ENCODE assay signal across 10 mouse cellular contexts in the genomic region with DNA sequence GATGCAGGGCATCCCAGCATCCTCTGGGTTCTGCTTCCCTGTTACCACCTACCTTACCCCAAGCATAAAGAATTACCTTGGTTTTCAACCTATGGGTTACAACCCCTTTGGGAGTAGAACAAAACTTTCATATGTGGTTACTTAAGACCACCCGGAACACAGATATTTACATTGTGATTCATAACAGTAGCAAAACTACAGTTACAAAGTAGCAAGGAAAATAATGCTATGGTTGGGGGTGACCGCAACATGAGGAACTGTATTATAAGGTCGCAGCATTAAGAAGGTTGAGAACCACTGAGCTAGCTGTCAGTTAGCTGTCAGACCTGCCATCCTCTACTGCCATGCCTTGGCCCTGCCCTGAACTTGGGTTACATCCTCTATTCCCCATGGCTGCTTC. TPM values are rescaled to one million over a fixed set of nuclear protein-coding genes. Genes with fewer than 3 reads are reported as not detected.
DNase-seq lines count a peak whose midpoint lies in the region; ATAC-seq and TF ChIP-seq lines count a peak whose summit lies in the region.
"Had no signal": no experiment of that assay in that cellular context is flagged by ENCODE, and none has a peak within 500 bp of the region (broad histone marks: within the 10 kb centered on the region; RNA-seq: fewer than 3 reads in every experiment).

No protein-coding gene starts in this region.

- peaks cover 54% of the 10 kb centered on the region for H3K4me1 ChIP-seq in forebrain, embryonic 10.5 days
- peaks cover 19% of the 10 kb centered on the region for H3K4me1 ChIP-seq in forebrain, embryonic 11.5 days (replicated peaks; ENCODE audit: control insufficient read depth, insufficient read depth, low read length)
- peaks cover 26% of the 10 kb centered on the region for H3K4me1 ChIP-seq in lung, embryonic 14.5 days (ENCODE audit: insufficient read depth)
- peaks cover 55% of the 10 kb centered on the region for H3K4me1 ChIP-seq in hindbrain, embryonic 14.5 days (replicated peaks; ENCODE audit: control insufficient read depth, insufficient read depth, low read length)
- peaks cover 87% of the 10 kb centered on the region for H3K4me1 ChIP-seq in neural tube, embryonic 13.5 days (replicated peaks)

- no peak overlapping the region for H3K9ac ChIP-seq in forebrain, embryonic 11.5 days (ENCODE audit: low read length)
- no peak overlapping the region for H3K9ac ChIP-seq in lung, embryonic 14.5 days
- H3K9ac ChIP-seq in hindbrain, embryonic 14.5 days = no peak overlapping the region
- peak overlapping the region; percentile 90 for H3K9ac ChIP-seq in neural tube, embryonic 13.5 days

- TF ChIP-seq CTCF in lung, embryonic 14.5 days (IDR thresholded peaks at IDR 0.05; ENCODE audit: low read depth) = no peak

- 96% methylated on average over 3 of the region's 3 CpGs for WGBS in forebrain, embryonic 10.5 days
- 94% methylated on average over 3 of the region's 3 CpGs for WGBS in forebrain, embryonic 11.5 days
- WGBS in lung, embryonic 14.5 days = 92% methylated on average over 3 of the region's 3 CpGs
- WGBS in hindbrain, embryonic 14.5 days = 97% methylated on average over 3 of the region's 3 CpGs
- WGBS in neural tube, embryonic 13.5 days = 95% methylated on average over 3 of the region's 3 CpGs

- no peak overlapping the region for H3K27ac ChIP-seq in forebrain, embryonic 10.5 days
- H3K27ac ChIP-seq in forebrain, embryonic 11.5 days (ENCODE audit: low read depth, low read length) = no peak overlapping the region
- H3K27ac ChIP-seq in lung, embryonic 14.5 days (ENCODE audit: low read depth) = no peak overlapping the region
- no peak overlapping the region for H3K27ac ChIP-seq in hindbrain, embryonic 14.5 days
- no peak overlapping the region for H3K27ac ChIP-seq in neural tube, embryonic 13.5 days (replicated peaks)

- peak overlapping the region; percentile 84; the same call in 1 of the 2 replicates for H3K4me3 ChIP-seq in forebrain, embryonic 10.5 days
- H3K4me3 ChIP-seq in forebrain, embryonic 11.5 days (ENCODE audit: low read depth, low read length) = no peak overlapping the region
- H3K4me3 ChIP-seq in lung, embryonic 14.5 days (ENCODE audit: low read depth, low read length) = no peak overlapping the region
- peak overlapping the region; percentile 93; the same call in 1 of the 2 replicates for H3K4me3 ChIP-seq in hindbrain, embryonic 14.5 days (replicated peaks; ENCODE audit: low read length)
- peak overlapping the region; percentile 81; the same call in 1 of the 2 replicates for H3K4me3 ChIP-seq in neural tube, embryonic 13.5 days

- peaks cover 45% of the 10 kb centered on the region for H3K36me3 ChIP-seq in forebrain, embryonic 10.5 days (replicated peaks)
- peaks cover 7% of the 10 kb centered on the region; the same call in 1 of the 2 replicates for H3K36me3 ChIP-seq in forebrain, embryonic 11.5 days (ENCODE audit: control insufficient read depth, insufficient read depth, low read length)
- H3K36me3 ChIP-seq in lung, embryonic 14.5 days (ENCODE audit: insufficient read depth) = peaks cover 29% of the 10 kb centered on the region
- peaks cover 28% of the 10 kb centered on the region for H3K36me3 ChIP-seq in hindbrain, embryonic 14.5 days (replicated peaks; ENCODE audit: control insufficient read depth, insufficient read depth)
- H3K36me3 ChIP-seq in neural tube, embryonic 13.5 days = peaks cover 25% of the 10 kb centered on the region

- ATAC-seq in forebrain, embryonic 11.5 days (replicated peaks; ENCODE audit: low FRiP score) = no peak
- ATAC-seq in lung, embryonic 14.5 days (ENCODE audit: insufficient read depth) = no peak
- no peak for ATAC-seq in hindbrain, embryonic 14.5 days (ENCODE audit: low FRiP score)
- ATAC-seq in neural tube, embryonic 13.5 days (ENCODE audit: low read depth) = no peak
- ATAC-seq in erythroblast, adult 5-6 weeks (replicated peaks; ENCODE audit: low FRiP score, poor library complexity, severe bottlenecking) = no peak

- no peak for DNase-seq in forebrain, embryonic 10.5 days (ENCODE audit: extremely low spot score, low spot score)
- no peak for DNase-seq in forebrain, embryonic 11.5 days (ENCODE audit: low spot score)
- DNase-seq in lung, embryonic 14.5 days = no peak
- no peak for DNase-seq in lung, postnatal 10 days
- DNase-seq in hindbrain, embryonic 14.5 days (ENCODE audit: low spot score) = no peak
- DNase-seq in adrenal gland, postnatal 25 days = no peak
- DNase-seq: adrenal gland, postnatal 10 days; cerebellum, postnatal 36 days had no signal

- no peaks in the 10 kb centered on the region for H3K9me3 ChIP-seq in forebrain, embryonic 10.5 days
- H3K9me3 ChIP-seq in forebrain, embryonic 11.5 days (ENCODE audit: control insufficient read depth, low read length) = no peaks in the 10 kb centered on the region
- no peaks in the 10 kb centered on the region for H3K9me3 ChIP-seq in lung, embryonic 14.5 days (ENCODE audit: low read depth, low read length)
- no peaks in the 10 kb centered on the region for H3K9me3 ChIP-seq in hindbrain, embryonic 14.5 days (ENCODE audit: control insufficient read depth, low read length)
- H3K9me3 ChIP-seq in neural tube, embryonic 13.5 days = no peaks in the 10 kb centered on the region

- H3K4me2 ChIP-seq in forebrain, embryonic 11.5 days (ENCODE audit: low read depth, low read length, severe bottlenecking) = no peak overlapping the region
- H3K4me2 ChIP-seq in lung, embryonic 14.5 days = peak overlapping the region; percentile 68
- peak overlapping the region; percentile 89 for H3K4me2 ChIP-seq in hindbrain, embryonic 14.5 days (replicated peaks)
- H3K4me2 ChIP-seq in neural tube, embryonic 13.5 days = peak overlapping the region; percentile 77

- H3K27me3 ChIP-seq in forebrain, embryonic 10.5 days (ENCODE audit: poor library complexity, severe bottlenecking) = peaks cover 10% of the 10 kb centered on the region; the same call in 1 of the 2 replicates
- H3K27me3 ChIP-seq in forebrain, embryonic 11.5 days (ENCODE audit: control insufficient read depth, insufficient read depth, low read length) = no peaks in the 10 kb centered on the region
- H3K27me3 ChIP-seq in lung, embryonic 14.5 days (ENCODE audit: insufficient read depth, low read length) = no peaks in the 10 kb centered on the region
- H3K27me3 ChIP-seq in hindbrain, embryonic 14.5 days (ENCODE audit: control insufficient read depth, insufficient read depth, low read length) = no peaks in the 10 kb centered on the region
- no peaks in the 10 kb centered on the region for H3K27me3 ChIP-seq in neural tube, embryonic 13.5 days

RNA-seq across cellular contexts. Expression of gene Litaf, which starts 2.7 kb away (rescaled TPM):
- polyA plus RNA-seq in forebrain, embryonic 10.5 days (2016; fragmentation: Nextera tagmentation; extraction: Ambion mirVana) = 61.7 and 65.1 TPM in 2 replicates
- 52.0 and 57.4 TPM in 2 replicates for polyA plus RNA-seq in forebrain, embryonic 11.5 days (2014; fragmentation: Nextera tagmentation; extraction: Ambion mirVana)
- polyA plus RNA-seq in lung, embryonic 14.5 days (2014; fragmentation: Nextera tagmentation; extraction: Ambion mirVana) = 112 and 116 TPM in 2 replicates
- polyA plus RNA-seq in hindbrain, embryonic 14.5 days (2014; fragmentation: Nextera tagmentation; extraction: Ambion mirVana) = 23.9 and 27.2 TPM in 2 replicates
- polyA plus RNA-seq in neural tube, embryonic 13.5 days (2015; fragmentation: Nextera tagmentation; extraction: Ambion mirVana) = 41.2 and 41.5 TPM in 2 replicates
- total RNA-seq in adrenal gland, postnatal 25 days (2021) = 38.6 and 46.5 TPM in 2 replicates
- total RNA-seq in erythroblast, adult 5-6 weeks (2015; ENCODE audit: low replicate concordance) = 24.7 and 34.0 TPM in 2 replicates
- 10.0 and 11.2 TPM in 2 replicates for total RNA-seq in erythroblast, adult 5-6 weeks (2017; ENCODE audit: low replicate concordance)

RNA-seq across cellular contexts. Expression of gene Snn, which starts 7.9 kb away (rescaled TPM):
- 64.9 and 67.0 TPM in 2 replicates for polyA plus RNA-seq in forebrain, embryonic 10.5 days (2016; fragmentation: Nextera tagmentation; extraction: Ambion mirVana)
- polyA plus RNA-seq in forebrain, embryonic 11.5 days (2014; fragmentation: Nextera tagmentation; extraction: Ambion mirVana) = 95.9 and 104 TPM in 2 replicates
- polyA plus RNA-seq in lung, embryonic 14.5 days (2014; fragmentation: Nextera tagmentation; extraction: Ambion mirVana) = 56.7 and 57.7 TPM in 2 replicates
- 147 and 158 TPM in 2 replicates for polyA plus RNA-seq in hindbrain, embryonic 14.5 days (2014; fragmentation: Nextera tagmentation; extraction: Ambion mirVana)
- polyA plus RNA-seq in neural tube, embryonic 13.5 days (2015; fragmentation: Nextera tagmentation; extraction: Ambion mirVana) = 123 and 124 TPM in 2 replicates
- total RNA-seq in adrenal gland, postnatal 25 days (2021) = 12.5 and 16.7 TPM in 2 replicates
- total RNA-seq in erythroblast, adult 5-6 weeks (2015; ENCODE audit: low replicate concordance) = 0.77 and 1.7 TPM in 2 replicates
- total RNA-seq in erythroblast, adult 5-6 weeks (2017; ENCODE audit: low replicate concordance) = 1.2 and 1.5 TPM in 2 replicates

Comparison
In these comparisons a context has a peak if more than half of its experiments do, and no peak if none do; other contexts are left out.
1. H3K4me3 ChIP-seq: peak in forebrain, embryonic 10.5 days (single experiment), hindbrain, embryonic 14.5 days (single experiment) and neural tube, embryonic 13.5 days (single experiment); none in forebrain, embryonic 11.5 days (single experiment) and lung, embryonic 14.5 days (single experiment).